Mouse (Mus musculus) cerebellum, adult 2 months (tissue): ENCODE results near the gene Rps11.

Experiments used
- CTCF ChIP-seq: fragments of 200-500 bp; IDR thresholded peaks from 2 replicates; pipeline ENCODE4 v1.5.1; 2011; ENCODE audit warnings: low read depth, mild to moderate bottlenecking, control low read depth, low read length, moderate library complexity, borderline replicate concordance; ENCODE audit not compliant: insufficient read depth
- POLR2A ChIP-seq: fragments of 200-500 bp; IDR thresholded peaks from 2 replicates; pipeline ENCODE4 v1.6.1; 2011; ENCODE audit warnings: low read length, control low read depth, borderline replicate concordance; ENCODE audit not compliant: insufficient read depth

- no peak for TF ChIP-seq POLR2A
- TF ChIP-seq CTCF, result no peak
Observed at GRCm38 (mm10) chr7:45102441-45102840, 21.8 kb downstream of the Rps11 start.
